Mouse (Mus musculus): ENCODE results near the gene Eif4b.

GRCm38 (mm10) chr15:102028040-102028439 lies 45.5 kb upstream of the Eif4b start, which contains the start of gene Krt18:
- TF ChIP-seq JUND (conservative IDR thresholded peaks at IDR 0.05; ENCODE audit: low read depth, low read length): no peak
- no peak for TF ChIP-seq RAD21 (IDR thresholded peaks at IDR 0.05; ENCODE audit: low read depth, low read length)
- TF ChIP-seq EP300 (IDR thresholded peaks at IDR 0.05; ENCODE audit: low read length): no peak
- TF ChIP-seq CTCF (conservative IDR thresholded peaks at IDR 0.05 in 1 of 2, IDR thresholded peaks at IDR 0.05 in 1 of 2; ENCODE audit: low read depth in 2 of 2, low read length in 2 of 2): no peak
- no peak for TF ChIP-seq ZC3H11A (IDR thresholded peaks at IDR 0.05; ENCODE audit: low read depth, low read length)
- TF ChIP-seq POLR2A (IDR thresholded peaks at IDR 0.05; ENCODE audit: low read depth, low read length): no peak
- no peak for TF ChIP-seq RCOR1 (conservative IDR thresholded peaks at IDR 0.05; ENCODE audit: low read depth, low read length)
- TF ChIP-seq MYC (IDR thresholded peaks at IDR 0.05; ENCODE audit: low read depth, low read length): no peak
- no peak for TF ChIP-seq NELFE (IDR thresholded peaks at IDR 0.05; ENCODE audit: low read depth, low read length)
- TF ChIP-seq ETS1 (conservative IDR thresholded peaks at IDR 0.05; ENCODE audit: low read depth, low read length): no peak
- no peak for TF ChIP-seq USF1 (IDR thresholded peaks at IDR 0.05; ENCODE audit: low read depth, low read length)
- no peak for TF ChIP-seq PAX5 (IDR thresholded peaks at IDR 0.05; ENCODE audit: low read length)
